Mouse (Mus musculus) spleen, adult 12 weeks (tissue): ENCODE data around the gene Aim2.
A peak's percentile ranks its signal among the peaks of the same experiment; 100 is the strongest.
"Not testable (repeated sequence)": the region's sequence is repeated elsewhere in the genome, so short reads cannot be mapped to it uniquely, and the experiment has no call there.

Experiments
- DNase-seq: peaks from one replicate; pipeline ENCODE4 v3.0.0; 2022; ENCODE audit warnings: low spot score

Gene Aim2

GRCm38 (mm10) chr1:173350372-173350957, at the start of gene Aim2:
Gene Aim2, plus strand, starts transcription at chr1:173350879.
- no peak for DNase-seq

GRCm38 (mm10) chr1:173302795-173303194, 47.9 kb upstream of the Aim2 start:
- DNase-seq = not testable (repeated sequence)

GRCm38 (mm10) chr1:173313535-173314050, 37.1 kb upstream of the Aim2 start:
- not testable (repeated sequence) for DNase-seq

GRCm38 (mm10) chr1:173315725-173316124, 35.0 kb upstream of the Aim2 start:
- DNase-seq = no peak

GRCm38 (mm10) chr1:173317925-173318477, 32.7 kb upstream of the Aim2 start:
- no peak for DNase-seq

- no peak for DNase-seq
Observed at GRCm38 (mm10) chr1:173321593-173322248, 29.0 kb upstream of the Aim2 start.

- no peak for DNase-seq
Observed at GRCm38 (mm10) chr1:173322249-173322627, 28.4 kb upstream of the Aim2 start.

GRCm38 (mm10) chr1:173323839-173324585, 26.7 kb upstream of the Aim2 start:
- no peak for DNase-seq

GRCm38 (mm10) chr1:173324961-173325360, 25.7 kb upstream of the Aim2 start:
- no peak for DNase-seq

- DNase-seq = no peak
Observed at GRCm38 (mm10) chr1:173325395-173325794, 25.3 kb upstream of the Aim2 start.

- DNase-seq = no peak
Observed at GRCm38 (mm10) chr1:173326552-173326951, 24.1 kb upstream of the Aim2 start.

GRCm38 (mm10) chr1:173328446-173328845, 22.2 kb upstream of the Aim2 start:
- no peak for DNase-seq

GRCm38 (mm10) chr1:173329185-173329584, 21.5 kb upstream of the Aim2 start:
- DNase-seq = no peak

GRCm38 (mm10) chr1:173329743-173330142, 20.9 kb upstream of the Aim2 start:
- DNase-seq = no peak

- DNase-seq = no peak
Observed at GRCm38 (mm10) chr1:173332418-173332817, 18.3 kb upstream of the Aim2 start.

- peak; percentile 64 for DNase-seq
Observed at GRCm38 (mm10) chr1:173333312-173334253, 17.1 kb upstream of the Aim2 start, which contains the start of gene Ackr1. Gene Ackr1, minus strand, starts transcription at chr1:173333750.

- DNase-seq = no peak
Observed at GRCm38 (mm10) chr1:173335903-173336302, 14.8 kb upstream of the Aim2 start.

- DNase-seq = no peak
Observed at GRCm38 (mm10) chr1:173337008-173337407, 13.7 kb upstream of the Aim2 start.

GRCm38 (mm10) chr1:173339543-173339942, 11.1 kb upstream of the Aim2 start:
- DNase-seq = peak; percentile 52

- DNase-seq = no peak
Observed at GRCm38 (mm10) chr1:173342425-173342824, 8.3 kb upstream of the Aim2 start.

GRCm38 (mm10) chr1:173343934-173344333, 6.7 kb upstream of the Aim2 start:
- no peak for DNase-seq
